Mouse (Mus musculus) thymus, postnatal 25 days (tissue): ENCODE results near the gene Nfatc2ip.

Experiments used
- DNase-seq: peaks from one replicate; pipeline ENCODE4 v3.0.0; 2022

Gene Nfatc2ip

GRCm38 (mm10) chr7:126396298-126397119 lies at the start of gene Nfatc2ip:
Gene Nfatc2ip, minus strand, starts transcription at chr7:126396737.
- peak; percentile 95 for DNase-seq

GRCm38 (mm10) chr7:126446217-126446616 lies 49.7 kb upstream of the Nfatc2ip start:
- DNase-seq, result no peak

GRCm38 (mm10) chr7:126445104-126445815 lies 48.7 kb upstream of the Nfatc2ip start:
- DNase-seq, result no peak

- no peak for DNase-seq
These were observed 48.0 kb upstream of the Nfatc2ip start for GRCm38 (mm10) chr7:126444536-126444935.

GRCm38 (mm10) chr7:126443997-126444396 lies 47.5 kb upstream of the Nfatc2ip start:
- no peak for DNase-seq

- no peak for DNase-seq
These were observed 43.6 kb upstream of the Nfatc2ip start for GRCm38 (mm10) chr7:126440134-126440533.

GRCm38 (mm10) chr7:126436851-126437250 lies 40.3 kb upstream of the Nfatc2ip start:
- DNase-seq, result peak; percentile 71

GRCm38 (mm10) chr7:126435801-126436200 lies 39.3 kb upstream of the Nfatc2ip start:
- DNase-seq, result no peak

GRCm38 (mm10) chr7:126434726-126435125 lies 38.2 kb upstream of the Nfatc2ip start:
- DNase-seq, result no peak

GRCm38 (mm10) chr7:126430167-126430566 lies 33.6 kb upstream of the Nfatc2ip start:
- no peak for DNase-seq

GRCm38 (mm10) chr7:126429503-126429898 lies 33.0 kb upstream of the Nfatc2ip start:
- DNase-seq, result no peak

- DNase-seq, result peak; percentile 96
These were observed 32.3 kb upstream of the Nfatc2ip start, which contains the start of gene Rabep2 for GRCm38 (mm10) chr7:126428631-126429502. Gene Rabep2, plus strand, starts transcription at chr7:126428759.

GRCm38 (mm10) chr7:126428154-126428553 lies 31.6 kb upstream of the Nfatc2ip start:
- DNase-seq, result no peak

- no peak for DNase-seq
These were observed 30.9 kb upstream of the Nfatc2ip start for GRCm38 (mm10) chr7:126427323-126427860.

- DNase-seq, result no peak
These were observed 27.6 kb upstream of the Nfatc2ip start for GRCm38 (mm10) chr7:126424161-126424560.

GRCm38 (mm10) chr7:126421756-126422155 lies 25.2 kb upstream of the Nfatc2ip start:
- DNase-seq, result no peak

- no peak for DNase-seq
These were observed 22.0 kb upstream of the Nfatc2ip start for GRCm38 (mm10) chr7:126418496-126418895.

- no peak for DNase-seq
These were observed 21.1 kb upstream of the Nfatc2ip start for GRCm38 (mm10) chr7:126417606-126418005.

GRCm38 (mm10) chr7:126417045-126417444 lies 20.5 kb upstream of the Nfatc2ip start:
- DNase-seq, result no peak

- peak; percentile 45 for DNase-seq
These were observed 20.1 kb upstream of the Nfatc2ip start for GRCm38 (mm10) chr7:126416615-126417014.

- no peak for DNase-seq
These were observed 18.2 kb upstream of the Nfatc2ip start, which contains the start of gene Cd19 for GRCm38 (mm10) chr7:126414725-126415124. Gene Cd19, minus strand, starts transcription at chr7:126414889.

- no peak for DNase-seq
These were observed 14.5 kb upstream of the Nfatc2ip start for GRCm38 (mm10) chr7:126411061-126411460.

GRCm38 (mm10) chr7:126408686-126409085 lies 12.1 kb upstream of the Nfatc2ip start:
- no peak for DNase-seq
